27 mouse cellular contexts compared by ENCODE assay signal in genomic region chr2:131286276-131286675, GRCm38 (mm10). TPM values are rescaled to one million over a fixed set of nuclear protein-coding genes. Genes with fewer than 3 reads are reported as not detected.
DNase-seq lines count a peak whose midpoint lies in the region; ATAC-seq and TF ChIP-seq lines count a peak whose summit lies in the region.
"Had no signal": no experiment of that assay in that cellular context is flagged by ENCODE, and none has a peak within 500 bp of the region (broad histone marks: within the 10 kb centered on the region; RNA-seq: fewer than 3 reads in every experiment).

No protein-coding gene starts in this region.

- DNase-seq in forebrain, postnatal 0 days, result no peak
- peak; percentile 20 for DNase-seq in lung, embryonic 14.5 days
- DNase-seq in lung, adult 2 months, result no peak
- DNase-seq in NIH3T3 (ENCODE audit: low read depth), result peak; percentile 24
- DNase-seq in left cerebral cortex, postnatal 25 days (ENCODE audit: low spot score in 2 of 2), result no peak
- DNase-seq: adrenal gland, postnatal 10 days; cerebellum, adult 18-20 months; gastrocnemius, postnatal 10 days; heart, adult 18-20 months; kidney, adult 18-20 months; lung, postnatal 14 days; retina, postnatal 1 day; right cerebral cortex, postnatal 25 days; spleen, adult 18-20 months had no signal

- H3K4me2 ChIP-seq in forebrain, postnatal 0 days (ENCODE audit: low read depth), result no peak overlapping the region
- H3K4me2 ChIP-seq in forebrain, embryonic 12.5 days, result no peak overlapping the region
- H3K4me2 ChIP-seq in intestine, postnatal 0 days (replicated peaks; ENCODE audit: low read depth), result no peak overlapping the region
- H3K4me2 ChIP-seq in intestine, embryonic 15.5 days (replicated peaks), result no peak overlapping the region
- H3K4me2 ChIP-seq in lung, embryonic 14.5 days, result no peak overlapping the region
- H3K4me2 ChIP-seq: embryonic facial prominence, embryonic 13.5 days; forebrain, embryonic 13.5 days; heart, embryonic 15.5 days; limb, embryonic 13.5 days; midbrain, embryonic 15.5 days; neural tube, embryonic 13.5 days had no signal

- peak; percentile 33 for TF ChIP-seq CTCF in forebrain, postnatal 0 days (IDR thresholded peaks at IDR 0.05; ENCODE audit: low read depth)
- peak; percentile 40 for TF ChIP-seq CTCF in intestine, postnatal 0 days (IDR thresholded peaks at IDR 0.05; ENCODE audit: low read depth)
- TF ChIP-seq CTCF in lung, embryonic 14.5 days (IDR thresholded peaks at IDR 0.05; ENCODE audit: low read depth), result no peak
- TF ChIP-seq CTCF in lung, adult 2 months (IDR thresholded peaks at IDR 0.05; ENCODE audit: insufficient read depth, low read length), result no peak

- H3K9me3 ChIP-seq in forebrain, postnatal 0 days (ENCODE audit: low read length), result no peaks in the 10 kb centered on the region
- no peaks in the 10 kb centered on the region for H3K9me3 ChIP-seq in forebrain, embryonic 12.5 days
- no peaks in the 10 kb centered on the region for H3K9me3 ChIP-seq in intestine, postnatal 0 days (ENCODE audit: control insufficient read depth)
- no peaks in the 10 kb centered on the region for H3K9me3 ChIP-seq in intestine, embryonic 15.5 days
- no peaks in the 10 kb centered on the region for H3K9me3 ChIP-seq in lung, embryonic 14.5 days (ENCODE audit: low read depth, low read length)
- H3K9me3 ChIP-seq: embryonic facial prominence, embryonic 13.5 days; forebrain, embryonic 13.5 days; heart, embryonic 15.5 days; limb, embryonic 13.5 days; midbrain, embryonic 15.5 days; neural tube, embryonic 13.5 days had no signal

- H3K27ac ChIP-seq in forebrain, postnatal 0 days (ENCODE audit: low read depth, low read length), result no peak overlapping the region
- no peak overlapping the region for H3K27ac ChIP-seq in forebrain, embryonic 12.5 days
- H3K27ac ChIP-seq in intestine, postnatal 0 days (ENCODE audit: low read depth, low read length), result no peak overlapping the region
- H3K27ac ChIP-seq in intestine, embryonic 15.5 days, result no peak overlapping the region
- no peak overlapping the region for H3K27ac ChIP-seq in lung, embryonic 14.5 days (ENCODE audit: low read depth)
- H3K27ac ChIP-seq: embryonic facial prominence, embryonic 13.5 days; forebrain, embryonic 13.5 days; heart, embryonic 15.5 days; limb, embryonic 13.5 days; midbrain, embryonic 15.5 days; neural tube, embryonic 13.5 days had no signal

- H3K9ac ChIP-seq in forebrain, postnatal 0 days, result no peak overlapping the region
- no peak overlapping the region for H3K9ac ChIP-seq in forebrain, embryonic 12.5 days
- no peak overlapping the region for H3K9ac ChIP-seq in intestine, postnatal 0 days (ENCODE audit: low read depth, low read length)
- no peak overlapping the region for H3K9ac ChIP-seq in intestine, embryonic 15.5 days
- H3K9ac ChIP-seq in lung, embryonic 14.5 days, result no peak overlapping the region
- H3K9ac ChIP-seq: embryonic facial prominence, embryonic 13.5 days; forebrain, embryonic 13.5 days; heart, embryonic 15.5 days; limb, embryonic 13.5 days; midbrain, embryonic 15.5 days; neural tube, embryonic 13.5 days had no signal

- 87% methylated on average over 1 of the region's 1 CpGs for WGBS in forebrain, postnatal 0 days
- 87% methylated on average over 1 of the region's 1 CpGs for WGBS in forebrain, embryonic 12.5 days
- WGBS in intestine, postnatal 0 days, result 88% methylated on average over 1 of the region's 1 CpGs
- WGBS in intestine, embryonic 15.5 days, result 89% methylated on average over 1 of the region's 1 CpGs
- WGBS in lung, embryonic 14.5 days, result 71% methylated on average over 1 of the region's 1 CpGs
- 70% methylated on average over 1 of the region's 1 CpGs for WGBS in lung, adult 2 months

- no peak overlapping the region for H3K4me3 ChIP-seq in forebrain, postnatal 0 days (ENCODE audit: low read depth, low read length)
- H3K4me3 ChIP-seq in forebrain, embryonic 12.5 days (replicated peaks), result no peak overlapping the region
- H3K4me3 ChIP-seq in intestine, postnatal 0 days (ENCODE audit: low read depth, low read length), result no peak overlapping the region
- H3K4me3 ChIP-seq in intestine, embryonic 15.5 days (replicated peaks), result no peak overlapping the region
- no peak overlapping the region for H3K4me3 ChIP-seq in lung, embryonic 14.5 days (ENCODE audit: low read depth, low read length)
- H3K4me3 ChIP-seq in lung, adult 2 months (replicated peaks; ENCODE audit: extremely low read depth, low read depth, low read length), result no peak overlapping the region
- H3K4me3 ChIP-seq: embryonic facial prominence, embryonic 13.5 days; erythroblast, embryonic 14.5 days; forebrain, embryonic 13.5 days; heart, embryonic 15.5 days; limb, embryonic 13.5 days; midbrain, embryonic 15.5 days; myocyte; neural tube, embryonic 13.5 days had no signal

- no peaks in the 10 kb centered on the region for H3K4me1 ChIP-seq in forebrain, postnatal 0 days (ENCODE audit: insufficient read depth)
- no peaks in the 10 kb centered on the region for H3K4me1 ChIP-seq in forebrain, embryonic 12.5 days
- H3K4me1 ChIP-seq in intestine, postnatal 0 days (replicated peaks; ENCODE audit: control insufficient read depth, insufficient read depth, low read length), result no peaks in the 10 kb centered on the region
- no peaks in the 10 kb centered on the region for H3K4me1 ChIP-seq in intestine, embryonic 15.5 days (replicated peaks)
- no peaks in the 10 kb centered on the region for H3K4me1 ChIP-seq in lung, embryonic 14.5 days (ENCODE audit: insufficient read depth)
- H3K4me1 ChIP-seq in lung, adult 2 months (ENCODE audit: control insufficient read depth, insufficient read depth, low read length), result no peaks in the 10 kb centered on the region
- H3K4me1 ChIP-seq: embryonic facial prominence, embryonic 13.5 days; forebrain, embryonic 13.5 days; heart, embryonic 15.5 days; limb, embryonic 13.5 days; midbrain, embryonic 15.5 days; neural tube, embryonic 13.5 days had no signal

- H3K27me3 ChIP-seq in forebrain, postnatal 0 days (ENCODE audit: insufficient read depth, low read length), result no peaks in the 10 kb centered on the region
- no peaks in the 10 kb centered on the region for H3K27me3 ChIP-seq in forebrain, embryonic 12.5 days
- no peaks in the 10 kb centered on the region for H3K27me3 ChIP-seq in intestine, postnatal 0 days (replicated peaks; ENCODE audit: control insufficient read depth, insufficient read depth, low read length)
- no peaks in the 10 kb centered on the region for H3K27me3 ChIP-seq in intestine, embryonic 15.5 days (replicated peaks)
- H3K27me3 ChIP-seq in lung, embryonic 14.5 days (ENCODE audit: insufficient read depth, low read length), result no peaks in the 10 kb centered on the region
- H3K27me3 ChIP-seq: embryonic facial prominence, embryonic 13.5 days; forebrain, embryonic 13.5 days; heart, embryonic 15.5 days; limb, embryonic 13.5 days; midbrain, embryonic 15.5 days; neural tube, embryonic 13.5 days had no signal

- no peak for TF ChIP-seq POLR2A in lung, adult 2 months (IDR thresholded peaks at IDR 0.05; ENCODE audit: borderline replicate concordance, extremely low read depth, low read depth, low read length)

- peaks cover 34% of the 10 kb centered on the region for H3K36me3 ChIP-seq in forebrain, postnatal 0 days (ENCODE audit: insufficient read depth)
- H3K36me3 ChIP-seq in forebrain, embryonic 12.5 days (replicated peaks), result peaks cover 53% of the 10 kb centered on the region
- peaks cover 52% of the 10 kb centered on the region for H3K36me3 ChIP-seq in intestine, postnatal 0 days (ENCODE audit: control insufficient read depth, insufficient read depth)
- H3K36me3 ChIP-seq in intestine, embryonic 15.5 days, result peaks cover 12% of the 10 kb centered on the region
- peaks cover 61% of the 10 kb centered on the region for H3K36me3 ChIP-seq in lung, embryonic 14.5 days (ENCODE audit: insufficient read depth)

- intact Hi-C loops in left cerebral cortex, postnatal 25 days (cut with DNase I), result loop anchor here (5.0 kb wide), 1 partner anchor 131 kb away; no protein-coding TSS in a partner anchor

- ATAC-seq in forebrain, postnatal 0 days, result no peak
- no peak for ATAC-seq in forebrain, embryonic 12.5 days (ENCODE audit: low FRiP score)
- no peak for ATAC-seq in intestine, postnatal 0 days
- no peak for ATAC-seq in intestine, embryonic 15.5 days
- ATAC-seq in lung, embryonic 14.5 days (ENCODE audit: insufficient read depth), result no peak
- ATAC-seq: activated CD4-positive, CD25-positive, alpha-beta regulatory T cell, adult 4 months; CD4-positive, CD25-positive, alpha-beta regulatory T cell, adult 4 months; forebrain, embryonic 13.5 days; midbrain, embryonic 15.5 days had no signal

RNA-seq across cellular contexts. Expression of gene Pank2, which starts 24.0 kb away (rescaled TPM):
- total RNA-seq in forebrain, postnatal 0 days (2014; rRNA removed), result 41.9 and 44.9 TPM in 2 replicates
- 28.6 and 33.5 TPM in 2 replicates for polyA plus RNA-seq in forebrain, postnatal 0 days (2015; fragmentation: Nextera tagmentation; extraction: Ambion mirVana)
- 58.5 and 70.4 TPM in 2 replicates for polyA plus RNA-seq in forebrain, embryonic 12.5 days (2016; fragmentation: Nextera tagmentation; extraction: Ambion mirVana)
- 32.4 and 35.1 TPM in 2 replicates for polyA plus RNA-seq in intestine, postnatal 0 days (2015; fragmentation: Nextera tagmentation; extraction: Ambion mirVana)
- 28.0 and 35.4 TPM in 2 replicates for polyA plus RNA-seq in intestine, embryonic 15.5 days (2015; fragmentation: Nextera tagmentation; extraction: Ambion mirVana)
- 51.0 and 51.2 TPM in 2 replicates for polyA plus RNA-seq in lung, embryonic 14.5 days (2014; fragmentation: Nextera tagmentation; extraction: Ambion mirVana)
- 12.7 and 16.1 TPM in 2 replicates for polyA plus RNA-seq in lung, adult 2 months (2012; rRNA removed)
- total RNA-seq in left cerebral cortex, postnatal 25 days (2021), result 10 to 100 TPM; 64.4 to 70.3 TPM

RNA-seq across cellular contexts. Expression of gene Mavs, which starts 52.4 kb away (rescaled TPM):
- total RNA-seq in forebrain, postnatal 0 days (2014; rRNA removed), result 3.8 and 5.7 TPM in 2 replicates
- 3.5 and 5.0 TPM in 2 replicates for polyA plus RNA-seq in forebrain, postnatal 0 days (2015; fragmentation: Nextera tagmentation; extraction: Ambion mirVana)
- polyA plus RNA-seq in forebrain, embryonic 12.5 days (2016; fragmentation: Nextera tagmentation; extraction: Ambion mirVana), result 11.3 and 13.2 TPM in 2 replicates
- polyA plus RNA-seq in intestine, postnatal 0 days (2015; fragmentation: Nextera tagmentation; extraction: Ambion mirVana), result 27.2 and 28.5 TPM in 2 replicates
- 22.1 and 25.7 TPM in 2 replicates for polyA plus RNA-seq in intestine, embryonic 15.5 days (2015; fragmentation: Nextera tagmentation; extraction: Ambion mirVana)
- 16.1 and 16.5 TPM in 2 replicates for polyA plus RNA-seq in lung, embryonic 14.5 days (2014; fragmentation: Nextera tagmentation; extraction: Ambion mirVana)
- 49.8 and 59.7 TPM in 2 replicates for polyA plus RNA-seq in lung, adult 2 months (2012; rRNA removed)
- 1 to 10 TPM; 5.3 to 5.8 TPM for total RNA-seq in left cerebral cortex, postnatal 25 days (2021)

Comparison
In these comparisons a context has a peak if more than half of its experiments do, and no peak if none do; other contexts are left out.
1. DNase-seq: peak in lung, embryonic 14.5 days (single experiment) and NIH3T3 (single experiment); none in forebrain, postnatal 0 days (single experiment), lung, adult 2 months (single experiment) and left cerebral cortex, postnatal 25 days (0 of 2).
2. CTCF ChIP-seq: peak in forebrain, postnatal 0 days (single experiment) and intestine, postnatal 0 days (single experiment); none in lung, embryonic 14.5 days (single experiment) and lung, adult 2 months (single experiment).